Mouse (Mus musculus): ENCODE results near the gene Esrp2. TPM values are rescaled to one million over a fixed set of nuclear protein-coding genes. Genes with fewer than 3 reads are reported as not detected.

Esrp2 gene
- polyA plus RNA-seq, 1 experiment from 2014 or later: 0.42 TPM

GRCm38 (mm10) chr8:106112514-106112913 lies 24.3 kb downstream of the Esrp2 start:
- WGBS: 94% methylated on average over 1 of the region's 1 CpGs
- ATAC-seq: no peak
- Histone ChIP-seq H3K9ac (replicated peaks; ENCODE audit: low read depth, low read length) (no peak overlapping the region), H3K9me3 (ENCODE audit: control insufficient read depth, low read length) (no peaks in the 10 kb centered on the region), H3K27me3 (replicated peaks; ENCODE audit: control insufficient read depth, insufficient read depth, low read length) (no peaks in the 10 kb centered on the region), H3K27ac (ENCODE audit: low read length) (no peak overlapping the region), H3K4me1 (replicated peaks; ENCODE audit: control insufficient read depth, insufficient read depth, low read length) (no peaks in the 10 kb centered on the region), H3K4me3 (replicated peaks; ENCODE audit: low read length) (no peak overlapping the region), H3K4me2 (ENCODE audit: low read length) (no peak overlapping the region), H3K36me3 (ENCODE audit: control insufficient read depth, insufficient read depth) (peaks cover 10% of the 10 kb centered on the region)

- Histone ChIP-seq H3K9me3 (ENCODE audit: control insufficient read depth, low read length) (no peaks in the 10 kb centered on the region), H3K36me3 (ENCODE audit: control insufficient read depth, insufficient read depth) (peaks cover 10% of the 10 kb centered on the region), H3K9ac (replicated peaks; ENCODE audit: low read depth, low read length) (no peak overlapping the region), H3K27ac (ENCODE audit: low read length) (no peak overlapping the region), H3K27me3 (replicated peaks; ENCODE audit: control insufficient read depth, insufficient read depth, low read length) (no peaks in the 10 kb centered on the region), H3K4me3 (replicated peaks; ENCODE audit: low read length) (no peak overlapping the region), H3K4me1 (replicated peaks; ENCODE audit: control insufficient read depth, insufficient read depth, low read length) (no peaks in the 10 kb centered on the region), H3K4me2 (ENCODE audit: low read length) (no peak overlapping the region)
- WGBS: 78% methylated on average over 2 of the region's 2 CpGs
- ATAC-seq: no peak
Observed at GRCm38 (mm10) chr8:106112041-106112440, 24.7 kb downstream of the Esrp2 start.

GRCm38 (mm10) chr8:106108729-106109128 lies 28.0 kb downstream of the Esrp2 start:
- no peak overlapping the region for H3K4me2 ChIP-seq (ENCODE audit: low read length)
- H3K9me3 ChIP-seq (ENCODE audit: control insufficient read depth, low read length): no peaks in the 10 kb centered on the region
- H3K9ac ChIP-seq (replicated peaks; ENCODE audit: low read depth, low read length): no peak overlapping the region
- no peaks in the 10 kb centered on the region for H3K27me3 ChIP-seq (replicated peaks; ENCODE audit: control insufficient read depth, insufficient read depth, low read length)
- ATAC-seq: no peak
- H3K36me3 ChIP-seq (ENCODE audit: control insufficient read depth, insufficient read depth): peaks cover 7% of the 10 kb centered on the region
- H3K27ac ChIP-seq (ENCODE audit: low read length): no peak overlapping the region
- 99% methylated on average over 3 of the region's 3 CpGs for WGBS
- no peaks in the 10 kb centered on the region for H3K4me1 ChIP-seq (replicated peaks; ENCODE audit: control insufficient read depth, insufficient read depth, low read length)
- H3K4me3 ChIP-seq (replicated peaks; ENCODE audit: low read length): no peak overlapping the region

- Histone ChIP-seq H3K9ac (replicated peaks; ENCODE audit: low read depth, low read length) (no peak overlapping the region), H3K27ac (ENCODE audit: low read length) (no peak overlapping the region), H3K4me2 (ENCODE audit: low read length) (no peak overlapping the region), H3K4me1 (replicated peaks; ENCODE audit: control insufficient read depth, insufficient read depth, low read length) (no peaks in the 10 kb centered on the region), H3K27me3 (replicated peaks; ENCODE audit: control insufficient read depth, insufficient read depth, low read length) (no peaks in the 10 kb centered on the region), H3K36me3 (ENCODE audit: control insufficient read depth, insufficient read depth) (peaks cover 7% of the 10 kb centered on the region), H3K9me3 (ENCODE audit: control insufficient read depth, low read length) (no peaks in the 10 kb centered on the region), H3K4me3 (replicated peaks; ENCODE audit: low read length) (no peak overlapping the region)
- WGBS: 97% methylated on average over 4 of the region's 4 CpGs
- no peak for ATAC-seq
Observed at GRCm38 (mm10) chr8:106108080-106108479, 28.7 kb downstream of the Esrp2 start.

- H3K27me3 ChIP-seq (replicated peaks; ENCODE audit: control insufficient read depth, insufficient read depth, low read length): no peaks in the 10 kb centered on the region
- H3K27ac ChIP-seq (ENCODE audit: low read length): no peak overlapping the region
- WGBS: 89% methylated on average over 1 of the region's 1 CpGs
- peaks cover 7% of the 10 kb centered on the region for H3K36me3 ChIP-seq (ENCODE audit: control insufficient read depth, insufficient read depth)
- H3K9me3 ChIP-seq (ENCODE audit: control insufficient read depth, low read length): no peaks in the 10 kb centered on the region
- no peaks in the 10 kb centered on the region for H3K4me1 ChIP-seq (replicated peaks; ENCODE audit: control insufficient read depth, insufficient read depth, low read length)
- H3K9ac ChIP-seq (replicated peaks; ENCODE audit: low read depth, low read length): no peak overlapping the region
- no peak overlapping the region for H3K4me3 ChIP-seq (replicated peaks; ENCODE audit: low read length)
- no peak for ATAC-seq
- no peak overlapping the region for H3K4me2 ChIP-seq (ENCODE audit: low read length)
Observed at GRCm38 (mm10) chr8:106106193-106106592, 30.6 kb downstream of the Esrp2 start.

GRCm38 (mm10) chr8:106103888-106104287 lies 32.9 kb downstream of the Esrp2 start:
- H3K4me1 ChIP-seq (replicated peaks; ENCODE audit: control insufficient read depth, insufficient read depth, low read length): no peaks in the 10 kb centered on the region
- no peaks in the 10 kb centered on the region for H3K9me3 ChIP-seq (ENCODE audit: control insufficient read depth, low read length)
- H3K9ac ChIP-seq (replicated peaks; ENCODE audit: low read depth, low read length): no peak overlapping the region
- H3K4me3 ChIP-seq (replicated peaks; ENCODE audit: low read length): no peak overlapping the region
- no peak overlapping the region for H3K4me2 ChIP-seq (ENCODE audit: low read length)
- H3K27ac ChIP-seq (ENCODE audit: low read length): no peak overlapping the region
- H3K36me3 ChIP-seq (ENCODE audit: control insufficient read depth, insufficient read depth): peaks cover 5% of the 10 kb centered on the region
- no peak for ATAC-seq
- no peaks in the 10 kb centered on the region for H3K27me3 ChIP-seq (replicated peaks; ENCODE audit: control insufficient read depth, insufficient read depth, low read length)
- 93% methylated on average over 2 of the region's 2 CpGs for WGBS

GRCm38 (mm10) chr8:106102321-106102720 lies 34.5 kb downstream of the Esrp2 start:
- no peaks in the 10 kb centered on the region for H3K9me3 ChIP-seq (ENCODE audit: control insufficient read depth, low read length)
- ATAC-seq: no peak
- no peak overlapping the region for H3K4me3 ChIP-seq (replicated peaks; ENCODE audit: low read length)
- H3K4me2 ChIP-seq (ENCODE audit: low read length): no peak overlapping the region
- H3K36me3 ChIP-seq (ENCODE audit: control insufficient read depth, insufficient read depth): no peaks in the 10 kb centered on the region
- H3K4me1 ChIP-seq (replicated peaks; ENCODE audit: control insufficient read depth, insufficient read depth, low read length): no peaks in the 10 kb centered on the region
- WGBS: 91% methylated on average over 4 of the region's 4 CpGs
- H3K27ac ChIP-seq (ENCODE audit: low read length): no peak overlapping the region
- H3K27me3 ChIP-seq (replicated peaks; ENCODE audit: control insufficient read depth, insufficient read depth, low read length): no peaks in the 10 kb centered on the region
- H3K9ac ChIP-seq (replicated peaks; ENCODE audit: low read depth, low read length): no peak overlapping the region

Other genes starting within 250 kb of the Esrp2 start
- gene Nrn1l, start 243.4 kb downstream of the Esrp2 start, polyA plus RNA-seq (2015; fragmentation: Nextera tagmentation; extraction: Ambion mirVana): 0.51 and 0.73 TPM in 2 replicates
- 10.5 and 10.7 TPM in 2 replicates for gene Pskh1, start 236.5 kb downstream of the Esrp2 start, polyA plus RNA-seq (2015; fragmentation: Nextera tagmentation; extraction: Ambion mirVana)
- gene Ctrl, start 203.1 kb downstream of the Esrp2 start, polyA plus RNA-seq (2015; fragmentation: Nextera tagmentation; extraction: Ambion mirVana): 1.9 and 2.6 TPM in 2 replicates
- gene Psmb10, start 198.5 kb downstream of the Esrp2 start, polyA plus RNA-seq (2015; fragmentation: Nextera tagmentation; extraction: Ambion mirVana): 30.5 and 44.8 TPM in 2 replicates
- 0.67 and 0.84 TPM in 2 replicates for gene Lcat, start 193.6 kb downstream of the Esrp2 start, polyA plus RNA-seq (2015; fragmentation: Nextera tagmentation; extraction: Ambion mirVana)
- gene Slc12a4, start 170.9 kb downstream of the Esrp2 start, polyA plus RNA-seq (2015; fragmentation: Nextera tagmentation; extraction: Ambion mirVana): 12.5 and 13.9 TPM in 2 replicates
- gene Dpep3, start 157.5 kb downstream of the Esrp2 start, polyA plus RNA-seq (2015; fragmentation: Nextera tagmentation; extraction: Ambion mirVana): not detected in 2 replicates
- 22.3 and 25.8 TPM in 2 replicates for gene Dus2, start 145.6 kb downstream of the Esrp2 start, polyA plus RNA-seq (2015; fragmentation: Nextera tagmentation; extraction: Ambion mirVana)
- not detected in 2 replicates for gene Dpep2nb, start 131.0 kb downstream of the Esrp2 start, polyA plus RNA-seq (2015; fragmentation: Nextera tagmentation; extraction: Ambion mirVana)
- 20.3 and 22.8 TPM in 2 replicates for gene Ddx28, start 125.1 kb downstream of the Esrp2 start, polyA plus RNA-seq (2015; fragmentation: Nextera tagmentation; extraction: Ambion mirVana)
- gene Nfatc3, start 78.1 kb downstream of the Esrp2 start, polyA plus RNA-seq (2015; fragmentation: Nextera tagmentation; extraction: Ambion mirVana): 3.2 and 5.3 TPM in 2 replicates
- gene Pla2g15, start 13.4 kb upstream of the Esrp2 start, polyA plus RNA-seq (2015; fragmentation: Nextera tagmentation; extraction: Ambion mirVana): 18.2 and 20.6 TPM in 2 replicates
- gene Slc7a6, start 31.9 kb upstream of the Esrp2 start, polyA plus RNA-seq (2015; fragmentation: Nextera tagmentation; extraction: Ambion mirVana): 49.3 and 58.4 TPM in 2 replicates
- gene Slc7a6os, start 74.0 kb upstream of the Esrp2 start, polyA plus RNA-seq (2015; fragmentation: Nextera tagmentation; extraction: Ambion mirVana): 37.7 and 40.8 TPM in 2 replicates
- gene Prmt7, start 74.0 kb upstream of the Esrp2 start, polyA plus RNA-seq (2015; fragmentation: Nextera tagmentation; extraction: Ambion mirVana): 53.0 and 55.3 TPM in 2 replicates
- 57.2 and 64.8 TPM in 2 replicates for gene Smpd3, start 201.0 kb upstream of the Esrp2 start, polyA plus RNA-seq (2015; fragmentation: Nextera tagmentation; extraction: Ambion mirVana)